Mouse (Mus musculus) heart, embryonic 10.5 days (tissue): Measurements from ENCODE around the gene Gramd4. TPM values are rescaled to one million over a fixed set of nuclear protein-coding genes. Genes with fewer than 3 reads are reported as not detected.
"Not testable (repeated sequence)": the region's sequence is repeated elsewhere in the genome, so short reads cannot be mapped to it uniquely, and the experiment has no call there.

ENCODE experiments used
- DNase-seq: peaks from one replicate; pipeline ENCODE4 v3.0.0-alpha.2; 2017; ENCODE audit warnings: low spot score
- H3K27ac ChIP-seq: fragments of 300-500 bp; sonication (generic); 2 replicates; pipeline ENCODE4 v1.5.1; 2016; ENCODE audit warnings: mild to moderate bottlenecking
- H3K27me3 ChIP-seq: fragments of 300-500 bp; sonication (generic); 2 replicates; pipeline ENCODE4 v1.6.1; 2016; ENCODE audit warnings: mild to moderate bottlenecking; ENCODE audit not compliant: poor library complexity, insufficient read depth, severe bottlenecking
- H3K36me3 ChIP-seq: fragments of 300-500 bp; sonication (generic); 2 replicates; pipeline ENCODE4 v1.6.1; 2016; ENCODE audit warnings: mild to moderate bottlenecking, moderate library complexity
- H3K4me1 ChIP-seq: fragments of 300-500 bp; sonication (generic); 2 replicates; pipeline ENCODE4 v1.6.1; 2016; ENCODE audit warnings: mild to moderate bottlenecking
- H3K4me3 ChIP-seq: fragments of 300-500 bp; sonication (generic); 2 replicates; pipeline ENCODE4 v1.5.1; 2016; ENCODE audit warnings: mild to moderate bottlenecking, moderate library complexity
- H3K9me3 ChIP-seq: fragments of 300-500 bp; sonication (generic); 2 replicates; pipeline ENCODE4 v1.6.1; 2016; ENCODE audit warnings: mild to moderate bottlenecking, moderate library complexity
- WGBS: fragments of 180-500 bp; shearing (Covaris S2); methylation state at CpG from one replicate; pipeline ENCODE4 v1.1.7; 2016; 5-methylcytosine and 5-hydroxymethylcytosine counted together
- polyA plus RNA-seq: library from polyadenylated mRNA; unstranded; fragments of >200 nt; fragmentation: Nextera tagmentation; extraction: Ambion mirVana; gene quantifications from 2 replicates; pipeline ENCODE4 v1.2.1, GENCODE M21; 2016

Gramd4 gene
- polyA plus RNA-seq, 1 experiment from 2014 or later = 9.6 TPM

DNA sequence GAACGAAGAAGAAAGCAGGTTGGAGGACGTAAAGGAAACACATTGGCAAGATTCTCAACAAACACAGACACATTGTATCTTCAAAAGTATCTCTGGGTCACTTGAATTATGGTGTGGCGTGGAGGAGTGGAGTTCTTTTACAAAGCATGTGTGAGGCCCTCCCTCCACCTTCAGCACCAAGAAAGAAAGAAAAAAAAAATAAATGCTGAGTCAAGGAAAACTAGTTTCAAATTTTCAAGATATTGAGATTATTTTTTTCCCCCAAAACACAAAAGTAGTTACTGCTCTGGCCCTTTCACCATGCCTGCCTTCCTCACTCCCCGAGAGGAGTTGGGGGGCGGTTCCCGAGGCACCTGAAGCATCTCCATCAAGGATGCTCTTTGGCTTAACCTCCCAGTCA, 121.1 kb downstream of the Gramd4 start:
- Histone ChIP-seq H3K4me1 (peaks cover 60% of the 10 kb centered on the region), H3K36me3 (no peaks in the 10 kb centered on the region), H3K27ac (no peak overlapping the region), H3K4me3 (no peak overlapping the region), H3K27me3 (no peaks in the 10 kb centered on the region; the same call in 1 of the 2 replicates), H3K9me3 (no peaks in the 10 kb centered on the region)
- DNase-seq = no peak
- 91% methylated on average over 6 of the region's 6 CpGs for WGBS

GRCm38 (mm10) chr15:86180427-86180826, 122.9 kb downstream of the Gramd4 start:
- peaks cover 5% of the 10 kb centered on the region for H3K27me3 ChIP-seq
- DNase-seq = no peak
- H3K4me1 ChIP-seq = peaks cover 55% of the 10 kb centered on the region
- H3K4me3 ChIP-seq = no peak overlapping the region
- no peak overlapping the region for H3K27ac ChIP-seq
- WGBS = 83% methylated on average over 4 of the region's 4 CpGs
- H3K9me3 ChIP-seq = no peaks in the 10 kb centered on the region
- no peaks in the 10 kb centered on the region for H3K36me3 ChIP-seq

DNA sequence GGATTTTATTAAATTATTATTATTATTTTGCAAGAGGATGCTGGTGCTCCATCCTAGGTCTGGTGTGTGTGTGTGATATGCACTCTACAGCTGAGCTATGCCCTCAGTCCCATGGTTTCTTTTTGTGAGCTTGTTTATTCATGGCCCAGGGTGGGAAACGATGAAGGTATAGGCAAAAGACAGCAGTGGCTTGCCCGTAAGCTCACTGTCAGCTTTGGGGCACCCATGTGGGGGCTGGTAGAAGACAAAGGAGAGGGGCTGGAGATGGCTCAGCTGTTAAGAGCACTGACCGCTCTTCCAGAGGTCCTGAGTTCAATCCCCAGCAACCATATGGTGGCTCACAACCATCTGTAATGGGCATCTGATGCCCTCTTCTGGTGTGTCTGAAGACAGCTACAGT, 123.8 kb downstream of the Gramd4 start:
- H3K27me3 ChIP-seq, H3K36me3 ChIP-seq, H3K27ac ChIP-seq, H3K4me3 ChIP-seq, DNase-seq, H3K9me3 ChIP-seq: not testable (repeated sequence)
- H3K4me1 ChIP-seq = peaks cover 54% of the 10 kb centered on the region
- WGBS = 93% methylated on average over 3 of the region's 3 CpGs

GRCm38 (mm10) chr15:86181941-86182439, 124.5 kb downstream of the Gramd4 start:
- WGBS = 25% methylated on average over 11 of the region's 11 CpGs
- Histone ChIP-seq H3K9me3 (no peaks in the 10 kb centered on the region), H3K27me3 (peaks cover 11% of the 10 kb centered on the region), H3K4me3 (no peak overlapping the region), H3K27ac (peak overlapping the region; percentile 38), H3K36me3 (no peaks in the 10 kb centered on the region), H3K4me1 (peaks cover 52% of the 10 kb centered on the region)
- DNase-seq = no peak

DNA sequence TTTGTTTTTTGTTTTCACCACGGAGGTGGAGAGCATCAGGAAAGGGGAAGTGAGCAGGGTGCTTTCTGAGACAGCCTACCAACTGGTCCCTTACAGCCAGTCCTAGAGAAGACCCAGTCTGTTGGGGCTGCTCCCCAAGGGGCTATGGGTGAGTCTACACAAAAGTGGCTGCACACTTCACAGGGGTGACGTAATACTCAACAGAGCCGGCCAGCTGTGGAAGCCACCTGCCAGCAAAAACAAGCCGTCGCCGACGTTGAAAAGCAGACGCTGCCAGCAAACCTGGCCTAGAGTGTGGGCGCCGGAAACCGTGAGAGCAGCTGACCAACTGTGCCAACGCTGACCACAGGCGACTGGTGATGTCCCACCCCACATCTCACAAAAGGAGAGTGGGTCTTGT, 125.2 kb downstream of the Gramd4 start:
- Histone ChIP-seq H3K4me3 (no peak overlapping the region), H3K27ac (peak overlapping the region; percentile 38), H3K36me3 (no peaks in the 10 kb centered on the region), H3K9me3 (no peaks in the 10 kb centered on the region), H3K4me1 (peaks cover 48% of the 10 kb centered on the region), H3K27me3 (peaks cover 11% of the 10 kb centered on the region)
- DNase-seq = no peak
- WGBS = 56% methylated on average over 13 of the region's 13 CpGs

DNA sequence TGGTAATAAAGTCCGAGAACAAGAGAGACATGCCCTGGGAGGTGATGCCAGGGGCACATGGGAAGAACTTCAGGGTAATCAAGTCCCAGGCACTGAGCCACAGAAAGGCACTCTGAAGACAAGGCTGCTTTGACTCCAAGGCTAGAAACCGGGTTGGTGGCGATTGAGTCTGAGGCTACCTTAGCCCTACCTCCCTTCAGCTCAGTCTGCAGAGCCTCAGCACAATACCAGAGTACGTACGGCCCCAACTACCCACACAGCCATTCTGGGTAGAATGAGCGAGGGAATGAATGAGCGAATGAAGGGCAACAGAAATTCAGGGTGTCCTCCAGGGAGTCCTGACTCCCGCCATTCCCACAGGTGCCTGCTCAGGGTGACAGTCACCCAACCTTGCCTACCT, 126.0 kb downstream of the Gramd4 start:
- WGBS = 81% methylated on average over 8 of the region's 8 CpGs

GRCm38 (mm10) chr15:86184071-86184470, 126.6 kb downstream of the Gramd4 start:
- no peaks in the 10 kb centered on the region for H3K9me3 ChIP-seq
- no peak overlapping the region for H3K27ac ChIP-seq
- peaks cover 19% of the 10 kb centered on the region for H3K27me3 ChIP-seq
- H3K4me3 ChIP-seq = peak overlapping the region; percentile 83
- H3K36me3 ChIP-seq = no peaks in the 10 kb centered on the region
- WGBS = 57% methylated on average over 5 of the region's 5 CpGs
- no peak for DNase-seq
- peaks cover 55% of the 10 kb centered on the region for H3K4me1 ChIP-seq

More for the DNA sequence above, 126.0 kb downstream of the Gramd4 start:
- Histone ChIP-seq H3K27me3 (peaks cover 16% of the 10 kb centered on the region), H3K4me1 (peaks cover 49% of the 10 kb centered on the region), H3K36me3 (no peaks in the 10 kb centered on the region), H3K9me3 (no peaks in the 10 kb centered on the region), H3K27ac (no peak overlapping the region), H3K4me3 (no peak overlapping the region)
- no peak for DNase-seq

- Histone ChIP-seq H3K27me3 (peaks cover 19% of the 10 kb centered on the region), H3K36me3 (no peaks in the 10 kb centered on the region), H3K4me1 (peaks cover 60% of the 10 kb centered on the region), H3K27ac (peak overlapping the region; percentile 94), H3K4me3 (peak overlapping the region; percentile 83), H3K9me3 (no peaks in the 10 kb centered on the region)
- under 1% methylated on average over 70 of the region's 70 CpGs for WGBS
- DNase-seq = no peak
Observed at GRCm38 (mm10) chr15:86184851-86185688, 127.6 kb downstream of the Gramd4 start.

DNA sequence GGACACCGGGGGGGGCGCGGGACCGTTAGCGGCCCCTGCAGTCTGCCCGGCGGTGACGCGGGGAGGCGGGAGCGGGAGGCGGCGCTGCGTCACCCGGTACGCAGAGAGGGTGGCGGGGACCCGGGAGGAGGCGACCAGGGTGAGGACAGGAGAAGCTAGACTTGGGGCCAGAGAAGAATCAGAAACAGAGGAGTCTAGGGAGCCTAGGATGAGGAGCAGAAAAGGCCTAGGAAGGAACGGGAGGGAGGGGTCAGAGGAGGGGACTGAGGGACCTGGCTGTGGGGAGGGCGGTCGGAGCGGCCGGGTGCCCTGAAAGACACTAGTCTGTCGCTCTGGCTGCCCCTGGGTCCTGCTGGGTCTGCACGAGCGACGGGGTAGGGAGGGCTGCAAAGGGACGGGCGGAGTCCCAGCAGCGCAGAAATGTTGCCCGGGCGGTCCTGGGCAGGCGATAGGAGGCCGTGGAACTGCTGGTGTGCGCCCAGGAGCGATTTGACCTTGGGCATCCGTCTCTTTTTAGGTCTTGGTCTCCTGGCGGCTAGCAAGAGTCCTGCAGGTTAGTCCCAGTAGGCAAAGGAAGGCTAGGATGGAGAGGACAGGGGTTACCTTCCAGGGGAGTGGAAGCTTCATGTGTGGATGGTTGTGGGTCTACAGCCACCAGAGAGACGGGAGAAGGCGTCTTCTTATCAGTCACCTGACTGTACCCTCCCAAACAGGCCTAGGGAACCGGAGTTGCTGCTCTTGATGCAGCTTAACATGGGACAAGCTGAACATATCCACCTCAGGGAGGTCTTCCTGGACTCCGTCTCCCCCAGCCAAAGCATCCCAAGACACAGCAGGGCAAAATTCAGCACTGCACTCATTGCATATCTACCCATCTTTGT, 128.4 kb downstream of the Gramd4 start, which contains the start of gene Cerk:
Cerk (minus strand) TSS at position 453 of the 881 bp plus-strand sequence.
- Histone ChIP-seq H3K27ac (peak within 1 kb of the TSS; percentile 94), H3K9me3 (no peaks in the 10 kb centered on the region), H3K36me3 (no peaks in the 10 kb centered on the region), H3K27me3 (peaks cover 19% of the 10 kb centered on the region), H3K4me1 (peaks cover 60% of the 10 kb centered on the region), H3K4me3 (peak within 1 kb of the TSS; percentile 83)
- peak; percentile 85 for DNase-seq
- WGBS = 2% methylated on average over 43 of the region's 43 CpGs

DNA sequence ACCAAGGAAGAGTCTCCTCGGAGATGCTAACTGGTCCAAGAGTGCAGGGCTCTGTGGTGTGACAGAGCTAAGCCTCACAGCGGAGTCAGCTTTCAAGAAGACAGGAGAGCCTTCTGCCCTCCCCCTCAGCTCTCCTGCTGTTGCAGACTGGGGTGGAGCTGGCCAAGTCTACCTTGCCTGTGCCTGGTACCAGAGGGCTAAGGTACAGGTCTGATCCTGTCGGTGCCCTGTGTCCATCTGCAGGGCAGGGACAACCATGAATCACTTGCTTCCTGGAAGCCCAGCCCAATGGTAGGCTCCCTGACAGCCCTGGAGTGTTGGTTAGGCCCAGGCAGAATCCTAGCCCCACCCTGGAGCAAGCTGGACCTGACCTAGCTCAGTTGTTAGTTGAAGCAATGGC, 129.2 kb downstream of the Gramd4 start:
- H3K27ac ChIP-seq = no peak overlapping the region
- peaks cover 19% of the 10 kb centered on the region for H3K27me3 ChIP-seq
- no peaks in the 10 kb centered on the region for H3K36me3 ChIP-seq
- WGBS = 39% methylated on average over 3 of the region's 3 CpGs
- H3K4me3 ChIP-seq = peak overlapping the region; percentile 83; the same call in 1 of the 2 replicates
- H3K9me3 ChIP-seq = no peaks in the 10 kb centered on the region
- H3K4me1 ChIP-seq = peaks cover 60% of the 10 kb centered on the region
- no peak for DNase-seq
